Mouse (Mus musculus): ENCODE data around the gene Nrtn.

Gene Nrtn

DNA sequence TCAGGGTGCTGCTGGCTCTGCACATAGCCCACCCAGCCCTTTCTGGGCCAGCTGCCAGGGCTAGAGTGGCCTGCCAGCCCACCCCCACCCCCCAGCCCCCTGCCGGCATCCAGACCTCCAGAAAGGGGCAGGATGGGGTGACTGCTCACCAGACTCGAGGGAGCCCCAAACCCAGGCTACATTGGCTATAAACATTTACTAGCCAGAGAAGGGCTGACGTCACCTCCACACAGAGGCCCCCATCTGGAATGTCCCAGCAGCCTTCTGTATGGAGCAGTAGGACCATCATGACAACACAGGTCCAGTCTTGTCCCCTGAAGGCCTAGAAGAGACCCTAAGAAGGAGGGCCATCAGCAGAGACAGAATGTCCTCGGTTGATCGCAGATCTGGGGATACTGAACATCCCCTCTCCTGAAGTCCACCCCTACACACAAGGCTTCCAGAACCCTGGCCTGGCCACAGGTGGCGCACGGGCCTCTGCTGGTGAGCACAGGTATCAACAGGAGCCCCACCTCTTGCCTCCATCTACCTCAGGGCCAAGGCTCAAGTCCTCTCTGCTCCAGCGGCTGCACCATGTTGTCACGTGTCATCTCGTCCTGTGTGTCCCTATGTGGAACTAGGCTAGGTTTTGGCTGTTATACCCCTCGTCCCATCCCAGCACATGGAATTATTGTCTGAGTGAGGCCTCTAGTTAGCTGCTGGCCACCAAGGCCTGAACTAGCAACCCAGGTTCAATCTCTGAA lies 33.7 kb downstream of the Nrtn start:
- DNase-seq (ENCODE audit: low read depth, low spot score): no peak

DNA sequence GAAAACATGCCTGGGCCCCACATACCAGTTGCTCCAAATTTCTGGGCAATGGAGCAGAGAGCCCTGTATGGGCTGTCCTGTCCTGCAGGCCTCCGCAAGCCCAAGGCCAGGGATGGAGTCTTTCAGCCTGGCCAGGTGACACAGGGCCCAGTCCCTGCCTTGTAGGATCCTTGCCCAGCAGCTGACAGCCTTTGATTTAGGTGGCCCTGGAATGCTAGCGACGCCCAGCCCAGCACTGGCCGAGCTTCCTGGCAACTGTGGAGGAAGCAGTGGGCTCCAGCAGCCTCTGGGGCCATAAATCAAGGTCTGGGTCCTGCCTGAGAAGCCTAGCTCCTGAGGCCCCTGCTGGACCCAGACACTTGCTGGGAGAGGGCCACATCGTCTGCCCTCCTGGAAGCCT lies 34.9 kb downstream of the Nrtn start:
- no peak for DNase-seq (ENCODE audit: low read depth, low spot score)

DNA sequence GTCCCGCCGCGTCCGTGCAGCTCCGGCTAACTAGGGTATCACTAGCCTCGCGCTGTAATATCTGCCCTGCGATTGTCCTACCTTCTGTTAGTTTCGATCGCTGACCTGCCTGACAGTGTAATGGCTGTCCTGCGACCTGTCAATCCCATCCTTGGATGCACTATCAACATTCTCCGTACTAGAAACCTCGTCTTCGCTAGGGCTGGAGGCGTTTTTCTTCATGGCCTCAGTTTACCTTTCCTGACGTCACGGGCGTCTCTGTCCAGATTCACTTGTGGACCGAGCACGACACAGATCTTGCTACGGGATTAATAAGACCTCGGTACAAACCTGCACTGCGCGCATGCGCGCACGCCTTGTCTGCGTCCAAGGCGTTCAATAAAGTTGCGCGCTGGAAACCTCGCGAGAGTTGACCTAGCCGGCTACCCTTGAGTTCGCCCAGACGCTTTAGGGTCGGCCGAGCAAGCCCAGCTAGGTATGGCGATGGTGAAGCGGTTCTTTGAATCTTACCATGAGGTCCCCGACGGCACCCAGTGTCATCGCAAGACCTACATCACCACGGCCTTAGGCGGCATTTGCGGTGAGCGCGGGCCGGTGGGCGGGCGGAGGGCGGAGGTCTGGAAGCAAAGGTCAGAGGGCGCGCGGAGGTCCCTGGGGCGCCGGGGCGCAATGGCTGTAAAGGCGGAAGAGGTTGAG lies 39.8 kb downstream of the Nrtn start, which contains the start of the genes Ndufa11 and Vmac:
Gene Ndufa11 (plus strand): TSS at position 405 of the 696 bp plus-strand sequence.
Gene Vmac (minus strand): TSS at position 660 of the 696 bp plus-strand sequence.
- peak; percentile 98 for DNase-seq (ENCODE audit: low read depth, low spot score)

DNA sequence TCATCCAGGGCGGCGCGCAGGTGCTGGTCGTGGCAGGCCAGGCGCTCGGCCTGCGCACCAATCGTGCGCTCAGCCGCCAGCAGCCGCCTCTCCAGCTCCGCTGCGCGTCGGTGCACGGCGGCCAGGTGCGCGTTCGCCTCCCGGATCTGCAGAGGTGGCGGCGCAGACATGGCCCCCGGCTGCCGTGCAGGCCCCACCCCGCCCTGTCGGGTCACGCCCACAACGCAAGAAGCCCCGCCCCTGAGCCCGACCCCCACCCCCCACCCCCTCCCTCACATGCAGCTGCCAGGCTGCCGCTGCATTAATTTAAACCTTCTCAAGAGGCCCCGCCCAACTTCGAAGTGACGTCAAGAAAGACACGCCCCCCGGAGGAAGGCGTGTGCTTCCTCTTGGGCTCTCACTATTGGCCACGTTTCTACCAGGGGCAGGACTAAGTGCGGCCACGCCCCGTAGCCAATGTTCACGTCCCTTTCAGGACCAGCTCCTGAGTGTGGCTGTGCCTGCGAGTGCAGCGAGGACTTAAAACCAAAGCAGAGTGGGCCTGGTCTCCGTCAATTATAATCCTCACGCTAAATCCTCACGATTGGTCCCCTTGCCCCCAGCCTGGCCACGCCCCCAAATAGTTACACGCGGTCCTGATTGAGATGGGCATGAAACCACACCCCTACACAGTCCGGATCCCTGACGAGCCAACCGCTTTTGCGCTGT lies 40.5 kb downstream of the Nrtn start:
- peak; percentile 99 for DNase-seq (ENCODE audit: low read depth, low spot score)

DNA sequence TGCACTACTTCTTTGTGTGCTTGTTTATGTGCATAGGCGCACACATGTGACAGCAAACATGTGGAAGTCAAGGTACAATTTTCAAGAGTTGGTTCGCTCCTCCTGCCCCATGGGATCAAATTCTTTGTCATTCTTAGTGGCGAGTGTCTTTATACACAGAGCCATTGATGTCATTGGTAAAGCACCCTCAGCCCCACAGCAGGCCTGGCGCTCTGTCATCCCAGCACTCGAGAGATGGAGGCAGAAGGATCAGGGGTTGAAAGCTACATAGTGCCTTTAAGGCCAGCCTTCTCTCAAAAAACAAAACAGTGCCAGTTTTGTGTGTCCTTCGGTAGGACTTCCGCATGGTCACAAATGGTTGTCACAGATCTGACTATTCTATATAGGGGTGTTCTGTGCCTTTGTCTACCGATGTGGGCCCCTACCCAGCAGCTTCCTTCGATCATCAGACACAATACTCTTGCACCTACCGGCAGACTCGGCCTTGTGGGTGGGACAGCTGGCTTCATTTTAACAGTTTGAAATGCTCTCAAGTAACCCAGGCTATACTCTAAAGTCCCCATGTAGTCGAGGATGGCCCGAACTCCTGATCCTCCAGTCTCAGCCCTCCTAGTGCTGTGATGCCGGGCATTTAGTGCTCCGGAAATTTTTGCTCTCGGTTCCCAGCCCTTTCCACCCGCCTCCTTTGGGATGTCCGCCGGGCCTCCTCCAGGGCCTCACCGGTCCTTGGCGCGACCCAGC lies 41.2 kb downstream of the Nrtn start:
- DNase-seq (ENCODE audit: low read depth, low spot score): no peak

DNA sequence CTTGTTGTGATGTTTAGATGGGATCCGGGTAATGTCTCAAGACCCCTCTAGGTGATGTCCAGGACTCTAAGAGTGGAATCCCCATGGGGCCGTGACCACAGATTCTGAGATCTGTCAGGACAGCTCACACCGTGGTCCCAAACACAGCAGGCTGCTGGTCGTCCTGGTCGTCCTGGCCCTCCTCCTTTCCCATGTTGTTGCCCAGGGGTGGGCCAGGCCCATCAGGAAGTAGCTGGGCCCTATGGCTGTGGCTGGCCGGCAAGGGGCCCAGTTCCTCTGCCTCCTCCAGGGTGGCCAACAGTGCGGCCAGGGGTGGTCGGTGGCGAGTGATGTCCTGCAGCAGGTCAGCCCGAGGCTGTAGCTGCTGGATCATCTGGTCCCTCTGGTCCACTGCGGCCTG lies 42.0 kb downstream of the Nrtn start:
- no peak for DNase-seq (ENCODE audit: low read depth, low spot score)

DNA sequence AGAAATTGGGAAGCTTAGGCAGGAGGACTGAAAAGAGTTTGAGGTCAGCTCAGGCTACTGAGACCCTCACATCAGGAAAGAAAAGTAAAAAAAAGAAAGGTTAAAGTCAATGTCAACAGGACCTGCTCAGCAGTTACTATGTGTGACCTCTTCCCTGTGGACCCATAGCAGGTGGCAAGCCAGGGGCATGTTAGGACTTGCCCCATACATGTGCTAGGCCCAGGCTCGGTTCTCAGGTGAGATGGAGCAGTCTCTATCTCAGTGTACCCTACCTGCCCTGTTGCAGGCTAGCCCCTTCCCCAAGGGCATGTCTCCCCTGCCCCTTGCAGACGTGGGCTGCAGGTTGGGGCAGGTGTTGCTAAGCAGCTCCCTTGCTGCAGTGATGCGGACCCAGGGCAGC lies 47.6 kb downstream of the Nrtn start:
- no peak for DNase-seq (ENCODE audit: low read depth, low spot score)

DNA sequence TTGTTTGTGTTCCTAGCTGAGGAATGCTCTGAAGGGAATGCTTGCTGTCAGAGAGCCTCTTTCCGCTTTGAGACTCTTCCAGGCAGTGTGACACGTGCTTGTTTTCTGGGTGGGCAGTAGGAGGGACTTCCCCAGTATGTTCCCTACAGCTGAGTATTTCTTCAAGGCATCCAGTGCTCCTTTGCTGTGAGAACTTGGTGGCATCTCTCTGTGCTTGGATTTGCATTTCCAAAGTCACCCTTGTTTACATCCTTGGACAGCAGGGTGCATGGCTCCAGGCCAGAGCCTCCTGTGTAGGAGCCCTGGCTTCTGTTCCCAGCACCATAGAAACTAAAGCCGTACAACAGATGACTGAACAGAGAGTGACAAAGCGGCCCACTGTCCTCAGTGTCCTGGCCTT lies 48.6 kb downstream of the Nrtn start:
- DNase-seq (ENCODE audit: low read depth, low spot score): no peak

DNA sequence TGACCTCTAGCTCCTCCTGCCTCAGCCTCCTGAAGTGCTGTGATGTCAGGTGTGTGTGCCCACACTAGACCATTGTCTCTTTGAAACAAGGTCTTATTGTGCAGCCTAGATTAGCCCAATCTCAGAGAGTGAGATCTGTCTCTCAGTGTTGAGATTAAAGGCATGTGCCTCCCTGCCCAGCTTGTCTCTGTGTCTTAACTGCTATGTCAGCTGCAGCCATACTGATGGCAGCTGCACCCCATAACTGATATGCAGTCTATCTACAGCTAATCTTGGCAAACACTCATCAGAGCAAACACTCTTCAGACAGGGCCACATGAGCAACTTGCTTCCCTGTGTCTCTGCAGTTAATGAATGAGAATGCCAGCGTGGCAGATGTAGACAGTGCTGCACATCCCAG lies 50.8 kb downstream of the Nrtn start:
- DNase-seq (ENCODE audit: low read depth, low spot score): no peak

DNA sequence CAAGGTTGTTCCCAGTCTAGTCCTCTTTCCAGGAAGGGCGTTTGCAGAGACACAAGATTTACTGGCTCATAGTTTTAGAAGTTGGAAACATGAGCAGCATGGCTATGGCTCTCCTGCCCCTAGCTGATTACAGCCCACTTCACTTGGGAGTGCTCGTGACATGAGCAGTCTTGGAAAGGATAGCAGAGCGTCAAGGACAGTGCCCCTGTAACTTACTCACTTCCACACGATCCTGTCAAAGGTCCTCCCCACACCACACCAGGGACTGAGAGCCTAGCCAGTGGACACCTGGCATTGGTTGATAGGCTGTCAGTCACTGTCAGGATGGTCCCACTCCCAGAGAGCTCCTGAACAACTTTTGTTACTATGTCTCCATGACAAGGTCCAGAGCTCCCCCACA lies 54.3 kb downstream of the Nrtn start:
- no peak for DNase-seq (ENCODE audit: low read depth, low spot score)
